Mouse (Mus musculus) MEL (cell line): ENCODE results near the gene Gif. TPM values are rescaled to one million over a fixed set of nuclear protein-coding genes. Genes with fewer than 3 reads are reported as not detected.

Experiments used
- DNase-seq: peaks from one replicate; pipeline ENCODE4 v3.0.0; 2011; ENCODE audit warnings: low read depth, low spot score
- H3K27ac ChIP-seq: 2 replicates; pipeline ENCODE4 v1.5.1; 2012; ENCODE audit warnings: low read depth, mild to moderate bottlenecking, control low read depth, low read length, moderate library complexity; ENCODE audit not compliant: control insufficient read depth
- H3K27me3 ChIP-seq, 2 experiments: fragments of 150-350 bp in 1 of 2; sonication (generic) in 1 of 2; 2 replicates each; pipeline ENCODE4 v1.6.1; 2012; ENCODE audit warnings: low read length in 2 of 2, mild to moderate bottlenecking in 2 of 2, improper control_type of control experiment in 1 of 2, moderate library complexity in 1 of 2; ENCODE audit not compliant: insufficient read depth in 2 of 2, control insufficient read depth in 1 of 2
- H3K36me3 ChIP-seq, 2 experiments: 2 replicates each; pipeline ENCODE4 v1.6.1; 2012 to 2014; ENCODE audit warnings: low read length in 2 of 2, improper control_type of control experiment in 1 of 2, inconsistent platforms in 1 of 2, mild to moderate bottlenecking in 1 of 2; ENCODE audit not compliant: insufficient read depth in 2 of 2, control insufficient read depth in 1 of 2
- H3K4me1 ChIP-seq, 2 experiments: fragments of 150-350 bp in 1 of 2; sonication (generic) in 1 of 2; 2 replicates each; pipeline ENCODE4 v1.6.1; 2012; ENCODE audit warnings: low read length in 2 of 2, improper control_type of control experiment in 1 of 2, mild to moderate bottlenecking in 1 of 2; ENCODE audit not compliant: insufficient read depth in 2 of 2, control insufficient read depth in 1 of 2
- H3K4me3 ChIP-seq, 2 experiments: fragments of 150-350 bp in 1 of 2; sonication (generic) in 1 of 2; 2 replicates each; pipeline ENCODE4 v1.5.1; 2012; ENCODE audit warnings: low read depth in 2 of 2, low read length in 2 of 2, mild to moderate bottlenecking in 2 of 2, moderate library complexity in 2 of 2, control low read depth in 1 of 2, improper control_type of control experiment in 1 of 2; ENCODE audit not compliant: control insufficient read depth in 1 of 2, insufficient read depth in 1 of 2
- H3K79me2 ChIP-seq: 2 replicates; pipeline ENCODE4 v1.6.1; 2012; ENCODE audit warnings: mild to moderate bottlenecking, low read length, moderate library complexity; ENCODE audit not compliant: control insufficient read depth, poor library complexity, insufficient read depth
- H3K9ac ChIP-seq: 2 replicates; pipeline ENCODE4 v1.6.1; 2012; ENCODE audit warnings: low read depth, mild to moderate bottlenecking, control low read depth, low read length, moderate library complexity; ENCODE audit not compliant: control insufficient read depth, poor library complexity, severe bottlenecking
- H3K9me3 ChIP-seq: fragments of 150-350 bp; sonication (generic); replicated peaks from 2 replicates; pipeline ENCODE4 v1.6.1; 2012; ENCODE audit warnings: mild to moderate bottlenecking, low read length, improper control_type of control experiment, moderate library complexity; ENCODE audit not compliant: insufficient read depth
- BHLHE40 ChIP-seq: IDR thresholded peaks from 2 replicates; pipeline ENCODE4 v1.6.1; 2012; ENCODE audit warnings: low read depth, mild to moderate bottlenecking, inconsistent platforms, low read length, improper control_type of control experiment, borderline replicate concordance
- CHD1 ChIP-seq: IDR thresholded peaks from 2 replicates; pipeline ENCODE4 v1.6.1; 2012; ENCODE audit warnings: low read depth, mild to moderate bottlenecking, inconsistent platforms, low read length, improper control_type of control experiment
- CTCF ChIP-seq, 3 experiments: IDR thresholded peaks in 2 of 3; conservative IDR thresholded peaks in 1 of 3; 2 replicates each; pipeline ENCODE4 v1.5.1; 2011 to 2012; ENCODE audit warnings: low read length in 3 of 3, low read depth in 2 of 3, mild to moderate bottlenecking in 2 of 3, improper control_type of control experiment in 1 of 3, inconsistent platforms in 1 of 3, mixed read lengths in 1 of 3, moderate library complexity in 1 of 3; ENCODE audit not compliant: control insufficient read depth in 1 of 3, insufficient read depth in 1 of 3, poor library complexity in 1 of 3, severe bottlenecking in 1 of 3
- E2F4 ChIP-seq: IDR thresholded peaks from 2 replicates; pipeline ENCODE4 v1.6.1; 2011; ENCODE audit warnings: low read depth, low read length, improper control_type of control experiment, borderline replicate concordance
- ELF1 ChIP-seq: IDR thresholded peaks from 2 replicates; pipeline ENCODE4 v1.6.1; 2014; ENCODE audit warnings: low read depth, mild to moderate bottlenecking, inconsistent platforms, low read length, improper control_type of control experiment, moderate library complexity
- ETS1 ChIP-seq: IDR thresholded peaks from 2 replicates; pipeline ENCODE4 v1.6.1; 2012; ENCODE audit warnings: low read depth, mild to moderate bottlenecking, inconsistent platforms, low read length, improper control_type of control experiment, moderate library complexity
- GABPA ChIP-seq: IDR thresholded peaks from 2 replicates; pipeline ENCODE4 v1.6.1; 2012; ENCODE audit warnings: low read depth, mild to moderate bottlenecking, inconsistent platforms, low read length, improper control_type of control experiment, moderate library complexity
- GATA1 ChIP-seq: IDR thresholded peaks from 2 replicates; pipeline ENCODE4 v1.6.1; 2011; ENCODE audit warnings: low read depth, low read length, improper control_type of control experiment
- HCFC1 ChIP-seq: IDR thresholded peaks from 2 replicates; pipeline ENCODE4 v1.6.1; 2012; ENCODE audit warnings: low read depth, mild to moderate bottlenecking, inconsistent platforms, low read length, improper control_type of control experiment, moderate library complexity
- JUND ChIP-seq: IDR thresholded peaks from 2 replicates; pipeline ENCODE4 v1.6.1; 2011; ENCODE audit warnings: low read depth, mild to moderate bottlenecking, improper control_type of control experiment, low read length
- KAT2A ChIP-seq: conservative IDR thresholded peaks from 2 replicates; pipeline ENCODE4 v1.6.1; 2012; ENCODE audit warnings: low read depth, low read length, improper control_type of control experiment, inconsistent platforms
- MAZ ChIP-seq: IDR thresholded peaks from 2 replicates; pipeline ENCODE4 v1.6.1; 2012; ENCODE audit warnings: low read depth, mild to moderate bottlenecking, inconsistent platforms, low read length, improper control_type of control experiment
- MEF2A ChIP-seq: IDR thresholded peaks from 2 replicates; pipeline ENCODE4 v1.6.1; 2014; ENCODE audit warnings: low read depth, mild to moderate bottlenecking, inconsistent platforms, low read length, improper control_type of control experiment; ENCODE audit not compliant: poor library complexity, insufficient replicate concordance, severe bottlenecking; ENCODE audit errors: extremely low read depth
- MXI1 ChIP-seq: IDR thresholded peaks from 2 replicates; pipeline ENCODE4 v1.6.1; 2011; ENCODE audit warnings: mild to moderate bottlenecking, low read depth, low read length, improper control_type of control experiment
- MYB ChIP-seq: IDR thresholded peaks from 2 replicates; pipeline ENCODE4 v1.6.1; 2011; ENCODE audit warnings: mild to moderate bottlenecking, low read depth, low read length, improper control_type of control experiment
- RAD21 ChIP-seq: IDR thresholded peaks from 2 replicates; pipeline ENCODE4 v1.6.1; 2011; ENCODE audit warnings: mild to moderate bottlenecking, low read depth, low read length, improper control_type of control experiment
- RCOR1 ChIP-seq: IDR thresholded peaks from 2 replicates; pipeline ENCODE4 v1.6.1; 2012; ENCODE audit warnings: low read depth, mild to moderate bottlenecking, inconsistent platforms, low read length, improper control_type of control experiment
- SIN3A ChIP-seq: IDR thresholded peaks from 2 replicates; pipeline ENCODE4 v1.6.1; 2012; ENCODE audit warnings: low read length, improper control_type of control experiment, inconsistent platforms
- SMC3 ChIP-seq: IDR thresholded peaks from 2 replicates; pipeline ENCODE4 v1.6.1; 2011; ENCODE audit warnings: low read depth, low read length, improper control_type of control experiment
- TBP ChIP-seq: IDR thresholded peaks from 2 replicates; pipeline ENCODE4 v1.8.0; 2011; ENCODE audit warnings: low read depth, low read length, improper control_type of control experiment
- TCF12 ChIP-seq: IDR thresholded peaks from 2 replicates; pipeline ENCODE4 v1.6.1; 2014; ENCODE audit warnings: low read depth, mild to moderate bottlenecking, inconsistent platforms, low read length, improper control_type of control experiment, moderate library complexity
- USF1 ChIP-seq: IDR thresholded peaks from 2 replicates; pipeline ENCODE4 v1.6.1; 2014; ENCODE audit warnings: low read depth, mild to moderate bottlenecking, inconsistent platforms, low read length, improper control_type of control experiment, moderate library complexity
- USF2 ChIP-seq, 2 experiments: IDR thresholded peaks; 2 replicates each; pipeline ENCODE4 v1.6.1; 2011 to 2012; ENCODE audit warnings: improper control_type of control experiment in 2 of 2, low read length in 2 of 2, borderline replicate concordance in 1 of 2, inconsistent platforms in 1 of 2, low read depth in 1 of 2, mild to moderate bottlenecking in 1 of 2; ENCODE audit not compliant: insufficient read depth in 1 of 2
- ZC3H11A ChIP-seq: IDR thresholded peaks from 2 replicates; pipeline ENCODE4 v1.6.1; 2012; ENCODE audit warnings: low read depth, mild to moderate bottlenecking, inconsistent platforms, low read length, improper control_type of control experiment
- ZMIZ1 ChIP-seq: IDR thresholded peaks from 2 replicates; pipeline ENCODE4 v1.6.1; 2012; ENCODE audit warnings: low read depth, mild to moderate bottlenecking, inconsistent platforms, low read length, improper control_type of control experiment, moderate library complexity
- ZNF384 ChIP-seq: IDR thresholded peaks from 2 replicates; pipeline ENCODE4 v1.6.1; 2012; ENCODE audit warnings: low read depth, mild to moderate bottlenecking, inconsistent platforms, low read length, improper control_type of control experiment
- polyA plus RNA-seq, 2 experiments: library from polyadenylated mRNA; stranded (reverse) in 1 of 2; unstranded in 1 of 2; fragments of >175 nt in 1 of 2; fragments of >200 nt in 1 of 2; gene quantifications; 2 replicates each; pipeline versions ENCODE4 v1.2.1 to v1.2.4; 2012; ENCODE audit warnings: low replicate concordance in 2 of 2, low read depth in 1 of 2; ENCODE audit not compliant: insufficient read length in 2 of 2, insufficient read depth in 1 of 2, missing spikeins in 1 of 2
- total RNA-seq: library from RNA; depleted of rRNA; stranded (reverse); fragments of 300-350 nt; gene quantifications from 2 replicates; pipeline ENCODE4 v1.2.3, GENCODE M21; 2012

The Gif gene
- total and polyA plus RNA-seq, 3 experiments, result not detected

DNA sequence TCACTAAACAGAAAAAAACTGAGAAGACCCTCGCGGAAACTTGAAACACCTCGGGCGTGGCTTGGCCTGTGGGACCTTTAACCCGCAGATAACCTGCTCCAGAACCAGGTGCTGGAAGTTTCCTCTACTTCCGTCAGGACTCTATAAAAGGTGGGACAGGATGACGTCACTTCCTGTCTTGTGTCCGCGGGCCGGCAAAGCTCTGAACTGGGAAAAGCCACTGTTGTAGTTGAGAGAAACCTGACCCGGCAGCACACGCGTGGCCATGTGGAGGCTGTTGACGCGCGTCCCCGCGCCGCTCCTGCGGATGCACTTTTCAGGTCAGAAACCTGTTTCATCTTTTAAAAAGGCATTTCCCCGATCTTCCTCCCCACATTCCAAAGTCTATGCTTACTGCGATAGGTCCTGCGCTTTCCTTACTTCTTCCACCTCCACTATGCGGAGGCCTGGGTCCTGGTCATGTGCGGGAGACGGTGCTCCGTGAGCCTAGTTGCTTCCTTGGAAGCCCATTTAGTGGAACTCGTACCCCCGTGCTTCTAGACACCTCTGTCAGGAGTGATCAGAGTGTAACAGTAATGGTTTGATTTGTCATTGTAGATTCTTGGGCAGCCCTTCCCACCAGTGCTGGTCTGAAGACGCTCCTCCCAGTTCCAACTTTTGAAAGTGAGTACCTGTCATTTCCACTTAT lies 23.0 kb downstream of the Gif start, which contains the start of gene Mrpl16 (continued):
- peak; percentile 91 for TF ChIP-seq HCFC1
- 0 out of 2 replicates have a peak, but pooled peaks have one; percentile 17 for TF ChIP-seq USF1
- TF ChIP-seq KAT2A, result peak; percentile 56; the same call in 1 of the 2 replicates
- TF ChIP-seq ZNF384, result peak; percentile 22; the same call in 1 of the 2 replicates
- peak; percentile 68 for TF ChIP-seq GATA1
- TF ChIP-seq BHLHE40, result no peak
- TF ChIP-seq E2F4, result no peak; the same call in 1 of the 2 replicates
- TF ChIP-seq MXI1, result peak; percentile 76
- no peak for TF ChIP-seq GABPA

- no peaks in the 10 kb centered on the region for H3K27me3 ChIP-seq
- peaks cover 0 to 3% of the 10 kb centered on the region in 2 experiments; a peak in 2 of 4 replicates for H3K4me1 ChIP-seq
- peaks cover 5 to 8% of the 10 kb centered on the region in 2 experiments; a peak in 3 of 4 replicates for H3K36me3 ChIP-seq
- no peaks in the 10 kb centered on the region for H3K9me3 ChIP-seq
- no peaks in the 10 kb centered on the region for H3K79me2 ChIP-seq
- peak; percentile 76 for DNase-seq
- H3K9ac ChIP-seq, result no peak overlapping the region
- no peak overlapping the region for H3K4me3 ChIP-seq
- H3K27ac ChIP-seq, result no peak overlapping the region
- TF ChIP-seq HCFC1 (no peak), USF2 (IDR thresholded peaks at IDR 0.05; ENCODE audit: borderline replicate concordance in 1 of 2, insufficient read depth in 1 of 2, low read depth in 1 of 2, low read length in 2 of 2) (no peak), TCF12 (no peak), RCOR1 (no peak), CHD1 (no peak), MAZ (no peak), JUND (no peak), GATA1 (no peak), ELF1 (no peak), ETS1 (no peak), SMC3 (peak; percentile 92), USF1 (no peak), RAD21 (peak; percentile 98), CTCF (IDR thresholded peaks at IDR 0.05 in 2 of 3, conservative IDR thresholded peaks at IDR 0.05 in 1 of 3; ENCODE audit: control insufficient read depth in 1 of 3, insufficient read depth in 1 of 3, low read depth in 2 of 3, low read length in 3 of 3, poor library complexity in 1 of 3, severe bottlenecking in 1 of 3) (peak; percentile 59 to 92 (median 66)), ZC3H11A (peak; percentile 91), MEF2A (no peak), MYB (no peak), SIN3A (peak; percentile 46; the same call in 1 of the 2 replicates), ZNF384 (no peak), ZMIZ1 (no peak), TBP (no peak)
These were observed 30.0 kb downstream of the Gif start for GRCm38 (mm10) chr19:11777191-11777865.
